Mouse (Mus musculus): ENCODE data around the gene 5330417C22Rik.
"Not testable (repeated sequence)": the region's sequence is repeated elsewhere in the genome, so short reads cannot be mapped to it uniquely, and the experiment has no call there.

5330417C22Rik gene

DNA sequence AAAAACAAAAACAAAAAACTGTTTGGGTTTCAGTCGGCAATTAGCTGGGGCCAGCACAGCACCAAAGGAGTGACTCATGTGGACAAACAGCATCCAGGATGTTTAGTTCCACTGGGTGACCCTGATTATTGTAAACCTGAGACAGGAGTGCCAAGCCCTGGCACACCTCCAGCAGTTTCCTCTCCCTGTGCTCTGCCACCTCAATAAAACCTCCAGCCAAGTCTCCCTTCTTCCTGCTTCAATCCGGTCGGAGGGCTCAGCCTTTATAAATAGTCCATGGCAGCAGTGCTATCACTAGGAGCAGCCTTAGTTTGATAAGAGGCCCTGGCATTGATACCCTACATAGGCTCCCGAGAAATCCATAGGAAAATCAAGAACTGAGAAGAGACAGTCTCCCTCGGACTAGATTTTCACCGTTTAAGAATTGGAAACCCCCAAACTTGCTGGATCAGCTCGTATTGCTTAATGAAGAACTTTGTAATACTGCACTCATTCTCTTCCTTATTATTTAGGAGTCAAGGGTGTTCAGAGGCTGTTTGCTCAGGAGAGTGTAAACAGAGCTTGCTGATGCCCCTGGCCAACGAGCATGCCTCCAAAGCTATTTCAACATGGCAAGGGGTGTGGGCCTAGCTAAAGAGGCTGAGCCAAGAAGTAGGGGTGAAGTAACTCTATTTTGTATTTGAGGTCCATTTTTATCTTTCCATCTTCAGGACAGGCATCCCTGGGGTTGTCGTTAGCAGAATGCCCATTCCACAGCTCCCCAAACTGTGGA, 3.0 kb downstream of the 5330417C22Rik start:
- DNase-seq (ENCODE audit: extremely low read depth, low read depth), result no peak

DNA sequence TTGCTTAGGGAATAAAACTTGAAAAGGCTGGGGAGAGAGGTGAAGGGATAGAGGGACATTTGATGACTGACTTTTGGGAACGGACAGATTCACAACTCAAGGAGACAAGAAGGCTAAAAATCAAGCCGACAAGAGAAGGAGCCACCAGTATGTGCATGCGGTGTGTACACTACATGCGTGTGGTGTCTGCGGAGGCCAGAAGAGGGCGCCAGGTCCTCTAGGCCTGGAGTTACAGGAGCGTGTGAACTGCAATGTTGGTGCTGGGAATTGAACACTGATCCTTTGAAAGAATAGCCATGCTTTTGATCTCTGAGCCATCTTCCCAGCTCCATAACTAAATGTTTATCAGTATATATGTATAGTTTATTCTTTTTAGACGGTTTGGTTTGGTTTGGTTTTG, 7.8 kb downstream of the 5330417C22Rik start:
- DNase-seq (ENCODE audit: extremely low read depth, low read depth), result no peak

GRCm38 (mm10) chr3:108523415-108523814, 12.9 kb downstream of the 5330417C22Rik start:
- no peak for DNase-seq (ENCODE audit: extremely low read depth, low read depth)

DNA sequence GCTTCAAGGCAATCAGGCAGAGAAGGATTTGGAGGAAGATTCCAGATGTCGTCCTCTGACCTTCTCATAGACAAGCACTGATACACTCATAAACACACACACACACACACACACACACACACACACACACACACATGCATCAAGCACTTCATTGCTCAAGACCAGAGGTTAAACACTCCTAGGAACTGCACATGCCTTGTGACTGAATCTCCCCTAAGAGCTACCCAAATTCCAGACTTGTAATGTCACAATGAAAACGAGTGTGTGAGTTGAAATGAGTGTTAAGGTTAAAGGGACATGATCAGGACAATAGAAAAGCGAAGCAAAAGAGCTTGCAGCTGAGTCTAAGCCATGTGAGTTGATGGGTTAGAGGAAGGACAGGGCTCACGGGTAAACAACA, 18.1 kb downstream of the 5330417C22Rik start:
- DNase-seq (ENCODE audit: extremely low read depth, low read depth), result no peak

- no peak for DNase-seq (ENCODE audit: extremely low read depth, low read depth)
Measured at GRCm38 (mm10) chr3:108513465-108513864, 22.9 kb downstream of the 5330417C22Rik start.

- DNase-seq (ENCODE audit: extremely low read depth, low read depth), result no peak
Measured at GRCm38 (mm10) chr3:108510716-108511483, 25.4 kb downstream of the 5330417C22Rik start.

DNA sequence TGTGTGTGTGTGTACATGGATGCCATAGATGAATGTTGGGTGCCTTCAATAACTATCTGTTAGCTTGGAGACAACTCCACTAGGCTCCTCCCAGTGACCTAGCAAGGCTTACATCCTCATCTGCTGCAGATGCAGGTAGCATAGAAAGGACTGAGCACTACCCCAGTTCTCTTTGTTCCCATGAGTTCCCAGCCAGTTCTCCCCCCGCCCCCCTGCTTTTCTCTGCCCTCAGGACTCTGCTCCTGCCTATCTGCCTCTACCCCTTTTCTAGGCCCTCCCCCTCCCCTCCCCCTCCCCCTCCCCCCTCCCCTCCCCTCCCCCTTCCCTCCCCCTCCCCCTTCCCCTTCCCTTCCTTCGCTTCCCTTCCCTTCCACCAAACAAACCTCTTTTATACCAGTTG, 26.2 kb downstream of the 5330417C22Rik start:
- DNase-seq (ENCODE audit: extremely low read depth, low read depth), result no peak

DNA sequence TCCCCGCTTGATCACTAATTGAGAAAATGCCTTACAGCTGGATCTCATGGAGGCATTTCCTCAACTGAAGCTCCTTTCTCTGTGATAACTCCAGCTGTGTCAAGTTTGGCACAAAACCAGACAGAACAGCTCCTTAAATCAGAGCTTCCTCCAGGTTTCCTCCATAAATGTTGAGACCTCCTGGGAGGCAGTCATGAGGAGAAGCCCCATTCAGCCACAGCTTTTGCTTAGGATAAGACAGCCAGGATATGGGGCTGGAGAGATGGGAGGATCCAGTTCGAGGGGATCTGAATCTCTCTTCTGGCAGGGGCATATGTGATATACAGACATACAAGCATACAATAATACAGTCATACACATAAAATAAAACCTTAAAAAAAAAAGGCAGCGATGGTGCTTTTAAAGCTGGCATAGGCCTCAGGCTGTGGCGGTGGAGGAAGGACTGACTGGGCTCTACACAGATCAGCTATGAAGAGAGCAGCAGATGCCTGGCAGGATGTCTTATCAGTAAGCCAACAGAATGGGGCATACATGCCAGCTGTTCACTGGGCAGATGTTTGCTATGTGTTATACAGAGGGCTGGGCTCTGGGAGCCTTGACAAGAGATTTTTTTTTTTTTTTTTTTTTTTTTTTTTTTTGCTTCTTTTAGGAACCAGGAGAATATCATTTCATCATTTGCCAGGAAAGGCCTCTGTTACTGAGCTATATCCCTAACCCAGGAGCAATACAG, 27.4 kb downstream of the 5330417C22Rik start:
- DNase-seq (ENCODE audit: extremely low read depth, low read depth), result peak; percentile 26

DNA sequence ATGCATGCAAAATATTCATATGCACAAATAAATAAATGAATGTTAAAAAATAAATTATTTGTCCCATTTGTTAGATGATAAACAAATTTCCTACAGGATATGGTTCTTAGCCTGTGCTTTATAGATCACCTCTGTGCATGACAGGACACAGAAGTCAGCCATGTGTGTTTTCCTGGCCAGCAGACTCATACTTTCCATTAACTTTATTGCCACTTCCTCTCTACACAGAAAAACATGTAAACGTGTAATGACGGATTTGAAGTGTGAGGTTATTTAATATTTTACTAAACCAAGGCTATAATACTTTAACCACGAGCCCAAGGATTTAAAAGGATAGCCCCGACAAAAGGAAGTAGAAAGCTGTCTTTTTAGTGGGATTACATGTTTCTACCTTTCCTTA, 32.4 kb downstream of the 5330417C22Rik start:
- no peak for DNase-seq (ENCODE audit: extremely low read depth, low read depth)

DNA sequence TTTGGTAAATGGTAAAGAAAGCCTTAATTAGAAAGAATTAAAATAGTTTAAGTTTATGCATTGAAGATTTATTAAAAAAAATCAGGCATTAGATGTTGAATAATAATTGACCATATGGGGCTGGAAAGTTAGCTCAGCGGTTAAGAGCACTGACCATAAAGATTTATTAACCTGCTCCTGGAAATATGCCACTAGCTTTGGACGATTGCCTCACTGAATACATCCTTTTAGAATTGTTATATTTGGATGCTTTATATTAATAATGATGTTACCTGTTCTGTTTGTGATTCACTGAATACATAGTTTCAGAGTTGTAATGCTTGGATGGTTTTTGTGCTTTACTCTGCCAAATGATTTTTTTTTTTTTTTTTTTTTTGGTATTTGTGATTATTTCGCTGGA, 34.9 kb downstream of the 5330417C22Rik start:
- not testable (repeated sequence) for DNase-seq (ENCODE audit: extremely low read depth, low read depth)

DNA sequence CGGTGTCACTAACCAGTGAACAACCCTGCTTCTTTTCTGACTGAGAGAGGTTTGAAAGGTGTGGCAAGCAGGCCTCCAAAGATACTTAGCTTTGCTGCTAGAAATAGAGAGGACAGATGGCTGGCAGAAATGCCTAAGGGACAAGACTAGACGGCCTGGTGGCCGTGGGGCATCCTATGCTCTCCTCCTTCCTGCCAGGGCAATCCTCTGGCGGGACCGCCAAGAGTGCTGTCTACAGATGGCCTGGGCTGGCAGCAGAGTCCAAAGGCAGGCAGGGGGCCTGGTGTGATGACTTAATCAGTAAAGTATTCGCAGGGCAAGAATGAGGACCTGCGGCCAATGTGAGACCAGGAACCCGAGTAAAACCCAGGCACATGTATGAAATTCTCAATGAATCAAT, 36.5 kb downstream of the 5330417C22Rik start:
- DNase-seq (ENCODE audit: extremely low read depth, low read depth), result no peak

DNA sequence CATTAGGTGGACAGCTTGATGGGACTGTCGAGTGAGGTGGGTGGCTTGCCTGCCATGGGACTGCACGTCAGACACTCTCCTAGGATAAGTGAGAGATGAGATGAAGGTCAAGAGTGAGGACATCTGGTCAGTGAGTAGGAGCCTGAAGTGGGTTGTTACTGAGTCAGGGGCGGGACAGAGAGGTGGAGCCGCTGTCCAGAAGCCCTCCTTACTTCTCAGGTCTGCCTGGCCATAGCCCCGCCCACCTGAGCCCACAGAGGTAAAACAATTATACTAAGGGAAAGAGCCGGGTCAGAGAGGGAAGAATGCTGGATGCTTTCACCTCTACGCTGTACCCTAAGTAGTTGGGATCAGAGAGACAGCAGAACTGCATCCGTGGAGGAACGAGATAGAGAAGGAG, 38.7 kb downstream of the 5330417C22Rik start:
- DNase-seq (ENCODE audit: extremely low read depth, low read depth), result no peak

DNA sequence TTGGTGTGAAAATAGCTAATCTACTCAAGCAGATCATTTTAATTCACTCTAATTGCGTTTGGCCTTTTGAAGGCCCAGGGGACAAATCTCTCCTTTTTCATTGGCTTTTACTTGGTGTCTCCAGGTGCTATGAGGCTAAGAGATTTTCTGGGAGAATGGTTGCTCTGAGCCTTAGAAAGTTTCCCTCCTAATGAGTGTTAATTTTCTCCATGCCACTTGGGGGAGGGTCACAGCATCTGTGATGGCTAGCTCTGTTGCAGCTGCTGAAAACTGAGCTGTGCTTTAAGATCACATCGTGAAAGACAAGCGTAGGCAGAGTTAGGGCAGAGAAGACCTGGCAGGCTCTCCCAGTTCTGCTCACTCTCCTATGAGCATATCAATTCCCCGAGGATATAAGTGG, 40.9 kb downstream of the 5330417C22Rik start:
- DNase-seq (ENCODE audit: extremely low read depth, low read depth), result no peak

GRCm38 (mm10) chr3:108494861-108495474, 41.4 kb downstream of the 5330417C22Rik start:
- no peak for DNase-seq (ENCODE audit: extremely low read depth, low read depth)

- DNase-seq (ENCODE audit: extremely low read depth, low read depth), result no peak
Measured at GRCm38 (mm10) chr3:108489968-108490367, 46.4 kb downstream of the 5330417C22Rik start.

GRCm38 (mm10) chr3:108484749-108485148, 51.6 kb downstream of the 5330417C22Rik start:
- DNase-seq (ENCODE audit: extremely low read depth, low read depth), result no peak

DNA sequence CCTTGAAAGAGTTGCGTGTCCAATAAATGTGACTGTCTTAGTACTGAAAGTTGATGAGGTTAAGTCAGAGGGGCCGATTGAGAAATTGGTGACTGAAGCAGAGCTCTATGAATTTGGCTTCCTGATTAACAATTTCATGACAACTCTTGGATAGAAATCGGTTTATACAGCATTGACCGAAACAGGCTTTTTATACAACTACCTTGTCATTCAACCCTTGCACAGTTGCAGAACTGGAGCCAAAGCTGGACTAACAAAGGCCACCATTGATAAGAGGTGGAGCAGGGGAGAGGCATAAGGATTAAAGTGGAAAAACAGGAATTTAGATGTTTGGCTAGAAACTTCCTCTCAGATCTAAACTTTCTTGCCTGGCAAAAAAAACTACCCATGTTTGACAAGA, 57.5 kb downstream of the 5330417C22Rik start:
- DNase-seq (ENCODE audit: extremely low read depth, low read depth), result no peak

- no peak for DNase-seq (ENCODE audit: extremely low read depth, low read depth)
Measured at GRCm38 (mm10) chr3:108476761-108477619, 59.3 kb downstream of the 5330417C22Rik start.

GRCm38 (mm10) chr3:108475496-108475895, 60.8 kb downstream of the 5330417C22Rik start:
- DNase-seq (ENCODE audit: extremely low read depth, low read depth), result no peak

DNA sequence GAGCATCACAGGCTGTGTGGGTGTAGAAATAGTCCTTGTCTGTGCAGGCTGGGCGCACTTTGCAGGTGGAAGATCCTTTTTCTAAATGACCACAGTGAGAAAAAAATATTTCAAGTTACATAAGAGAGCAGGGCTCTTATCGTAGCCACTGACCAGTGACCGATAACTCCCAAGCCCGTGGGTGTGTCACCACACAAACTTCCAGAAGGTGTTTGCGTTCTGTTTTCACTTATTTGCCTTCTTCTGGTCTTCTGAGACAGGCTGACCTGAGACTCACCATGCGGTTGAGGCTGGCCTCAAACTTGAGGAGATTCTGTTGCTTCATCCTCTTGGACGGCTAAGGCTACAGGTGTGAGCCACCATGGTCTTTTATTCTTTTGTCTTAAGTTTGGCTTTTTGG, 61.4 kb downstream of the 5330417C22Rik start:
- no peak for DNase-seq (ENCODE audit: extremely low read depth, low read depth)

DNA sequence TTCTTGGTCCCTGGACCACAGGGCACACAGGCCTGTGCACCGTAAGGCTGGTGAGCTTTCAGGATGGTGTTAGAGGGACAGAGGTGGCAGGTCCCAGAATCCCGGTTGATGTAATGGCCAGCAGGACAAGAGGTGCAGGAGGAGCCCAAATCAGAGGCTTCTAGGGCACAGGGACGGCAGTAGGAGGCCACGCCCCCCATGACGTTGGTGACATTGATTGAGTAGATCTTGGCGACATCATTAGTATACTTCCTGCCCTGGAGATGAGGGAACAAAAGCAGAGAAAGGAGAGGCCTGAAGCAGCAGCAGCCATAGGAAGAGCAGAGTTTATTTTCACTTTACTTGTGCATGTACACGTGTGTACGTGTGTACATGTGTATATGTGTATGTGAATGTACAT, 68.6 kb downstream of the 5330417C22Rik start:
- no peak for DNase-seq (ENCODE audit: extremely low read depth, low read depth)
